In the genomic region with DNA sequence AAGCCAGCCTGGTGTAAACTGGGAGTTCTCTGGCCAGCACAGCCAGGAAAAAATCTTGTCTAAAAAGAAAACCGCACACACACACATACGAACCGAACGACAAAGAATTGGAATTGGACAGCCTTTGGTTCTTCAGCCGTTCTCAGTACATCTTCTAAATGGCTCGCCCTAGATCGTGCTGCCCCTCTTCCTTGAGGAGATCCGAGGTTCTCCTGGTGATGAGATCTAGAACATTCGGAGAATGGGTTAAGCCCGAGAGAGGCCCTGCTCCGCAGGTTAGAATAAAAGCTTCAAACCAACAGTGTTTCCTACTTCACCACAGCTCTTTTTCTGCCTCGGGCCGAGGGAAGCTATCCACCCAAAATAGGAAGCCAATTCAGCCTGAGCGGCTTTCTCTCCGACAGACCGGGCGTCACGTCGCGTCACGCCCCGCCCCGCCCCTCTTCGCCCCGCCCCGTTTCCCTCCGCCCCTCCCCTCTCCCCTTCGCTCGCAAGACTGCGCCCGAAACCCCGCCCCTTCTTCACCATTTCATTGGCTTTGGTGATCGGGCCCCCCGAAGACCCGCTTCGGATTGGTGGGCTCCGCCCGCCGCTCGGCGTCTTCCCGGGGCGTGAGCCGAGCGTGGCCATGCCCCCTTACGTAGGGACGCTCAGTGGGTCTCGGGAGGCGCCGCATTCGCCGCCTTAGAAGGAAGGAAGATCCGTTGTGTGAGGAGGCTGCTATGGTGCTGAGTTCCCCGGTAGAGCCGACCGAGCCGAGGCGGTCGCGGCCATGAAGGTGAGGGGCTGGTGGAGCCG, we compare ENCODE assay signal across 8 mouse cellular contexts. TPM values are rescaled to one million over a fixed set of nuclear protein-coding genes. Genes with fewer than 3 reads are reported as not detected.
DNase-seq lines count a peak whose midpoint lies in the region; ATAC-seq lines count a peak whose summit lies in the region.

A gene (plus strand): TSS at position 528 of the 798 bp plus-strand sequence.

- ATAC-seq in hindbrain, embryonic 14.5 days (ENCODE audit: low FRiP score): peak; percentile 100

- peak within 1 kb of the TSS; percentile 88 for H3K9ac ChIP-seq in hindbrain, embryonic 14.5 days

- peak; percentile 98 for DNase-seq in R1 (ENCODE audit: low read depth, low spot score)
- DNase-seq in cerebellum, postnatal 25 days: peak; percentile 95 to 98
- peak; percentile 85 to 93 for DNase-seq in frontal cortex, postnatal 25 days (ENCODE audit: low spot score in 2 of 2)
- peak; percentile 97 for DNase-seq in hindbrain, embryonic 14.5 days (ENCODE audit: low spot score)
- peak; percentile 95 to 97 for DNase-seq in layer of hippocampus, postnatal 36 days
- DNase-seq in lung, postnatal 36 days: peak; percentile 99
- DNase-seq in retina, postnatal 1 day: peak; percentile 99
- DNase-seq in urinary bladder, adult 18-20 months (ENCODE audit: low spot score in 2 of 2): peak; percentile 76 to 96

- no peaks in the 10 kb centered on the region for H3K9me3 ChIP-seq in hindbrain, embryonic 14.5 days (ENCODE audit: control insufficient read depth, low read length)

- H3K27ac ChIP-seq in hindbrain, embryonic 14.5 days: peak within 1 kb of the TSS; percentile 96

- peaks cover 19% of the 10 kb centered on the region for H3K4me1 ChIP-seq in hindbrain, embryonic 14.5 days (replicated peaks; ENCODE audit: control insufficient read depth, insufficient read depth, low read length)

- H3K36me3 ChIP-seq in hindbrain, embryonic 14.5 days (replicated peaks; ENCODE audit: control insufficient read depth, insufficient read depth): no peaks in the 10 kb centered on the region

- peak within 1 kb of the TSS; percentile 98 for H3K4me2 ChIP-seq in hindbrain, embryonic 14.5 days (replicated peaks)

- H3K4me3 ChIP-seq in hindbrain, embryonic 14.5 days (replicated peaks; ENCODE audit: low read length): peak within 1 kb of the TSS; percentile 96

- WGBS in hindbrain, embryonic 14.5 days: under 1% methylated on average over 61 of the region's 61 CpGs

- no peaks in the 10 kb centered on the region for H3K27me3 ChIP-seq in hindbrain, embryonic 14.5 days (ENCODE audit: control insufficient read depth, insufficient read depth, low read length)

RNA-seq across cellular contexts. Expression of the gene that starts here (rescaled TPM):
- polyA plus RNA-seq in hindbrain, embryonic 14.5 days (2014; fragmentation: Nextera tagmentation; extraction: Ambion mirVana): 46.2 and 54.8 TPM in 2 replicates
- total RNA-seq in layer of hippocampus, postnatal 36 days (2021): 10 to 100 TPM; 57.7 to 58.8 TPM

Comparison
In these comparisons a context has a peak if more than half of its experiments do, and no peak if none do; other contexts are left out.
1. Peak in every context shown above with its lines: DNase-seq, ATAC-seq, H3K4me3 ChIP-seq and H3K27ac ChIP-seq.